Mouse (Mus musculus): ENCODE data around the gene Myo18b. TPM values are rescaled to one million over a fixed set of nuclear protein-coding genes. Genes with fewer than 3 reads are reported as not detected.

Gene Myo18b
- 0.50 and 0.61 TPM in 2 replicates for polyA plus RNA-seq (2021; fragmentation: Nextera tagmentation)
- long read RNA-seq, experiment 1, partial matches to known transcripts: 3 of 4 reads
- long read RNA-seq, experiment 1, other reads (novel, unspliced or antisense): 1 of 4 reads
- long read RNA-seq, experiment 2, partial matches to known transcripts: 1 of 1 reads
- long read RNA-seq, experiment 2, other reads (novel, unspliced or antisense): 0 of 1 reads

DNA sequence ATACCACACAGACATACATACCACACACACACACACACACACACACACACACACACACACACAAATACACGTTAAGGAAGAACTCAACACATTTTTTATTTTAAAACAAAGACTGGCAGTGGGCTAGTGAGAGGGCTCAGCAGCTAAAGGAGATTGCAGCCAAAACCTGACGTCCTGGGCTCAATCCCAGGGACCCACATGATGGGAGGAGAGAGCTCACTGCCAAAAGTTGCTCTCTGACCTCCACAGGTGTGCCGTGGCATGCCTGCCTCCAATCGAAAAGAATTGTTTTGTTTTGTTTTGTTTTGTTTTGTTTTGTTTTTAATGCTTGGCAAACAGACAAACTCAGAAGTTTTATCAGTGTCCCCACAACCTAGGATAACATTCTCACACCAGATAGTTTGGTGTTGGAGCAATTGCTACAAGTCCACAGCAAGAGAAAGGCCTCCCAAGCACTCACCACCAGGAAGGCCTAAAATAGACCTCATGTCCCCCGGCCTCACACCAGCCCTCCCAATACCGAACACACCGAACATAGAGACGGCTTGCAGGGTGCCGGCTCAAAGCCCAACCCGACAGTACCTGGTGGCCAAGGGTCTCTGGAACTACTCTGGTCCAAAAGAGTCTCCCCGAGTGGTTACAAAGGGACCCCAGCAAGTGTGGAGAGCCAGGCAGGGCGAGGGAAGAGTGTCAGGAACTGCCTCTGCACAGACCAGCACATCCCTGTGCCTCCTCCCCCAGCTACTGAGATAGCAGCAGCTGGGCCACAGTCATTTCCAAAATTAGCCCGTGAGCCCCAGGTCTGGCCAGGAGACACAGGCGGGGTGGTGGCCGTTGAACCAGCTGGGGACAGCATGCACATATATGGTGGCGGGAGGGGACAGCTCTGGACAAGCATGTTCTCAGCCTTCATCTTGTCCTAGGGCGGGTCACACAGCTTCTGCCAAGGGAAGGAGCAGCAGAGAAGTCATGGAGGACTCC, at the start of gene Myo18b:
Myo18b (minus strand) TSS at position 689 of the 981 bp plus-strand sequence.

Other genes starting within 250 kb of the Myo18b start
- 8.6 and 9.5 TPM in 2 replicates for gene Grk3, start 119.4 kb upstream of the Myo18b start, polyA plus RNA-seq (2021; fragmentation: Nextera tagmentation)
- gene Crybb2, start 173.8 kb upstream of the Myo18b start, polyA plus RNA-seq (2021; fragmentation: Nextera tagmentation): not detected in 2 replicates
- 1.7 and 2.0 TPM in 2 replicates for gene Crybb3, start 185.2 kb upstream of the Myo18b start, polyA plus RNA-seq (2021; fragmentation: Nextera tagmentation)